Mouse (Mus musculus) embryonic facial prominence, embryonic 12.5 days (tissue): ENCODE data around the gene Phospho1. TPM values are rescaled to one million over a fixed set of nuclear protein-coding genes. Genes with fewer than 3 reads are reported as not detected.

Source experiments
- ATAC-seq: fragments of 200-750 bp; cut with Nextera tagmentation; 2 replicates; pipeline ENCODE4 v1.8.0; 2017; ENCODE audit not compliant: insufficient number of reproducible peaks, insufficient read depth, low FRiP score, low TSS enrichment
- H3K27ac ChIP-seq: fragments of 300-500 bp; sonication (generic); 2 replicates; pipeline ENCODE4 v1.5.1; 2016; ENCODE audit warnings: mild to moderate bottlenecking
- H3K27me3 ChIP-seq: fragments of 300-500 bp; sonication (generic); 2 replicates; pipeline ENCODE4 v1.6.1; 2016; ENCODE audit warnings: mild to moderate bottlenecking, moderate library complexity
- H3K36me3 ChIP-seq: fragments of 300-500 bp; sonication (generic); 2 replicates; pipeline ENCODE4 v1.6.1; 2016; ENCODE audit warnings: mild to moderate bottlenecking
- H3K4me1 ChIP-seq: fragments of 300-500 bp; sonication (generic); 2 replicates; pipeline ENCODE4 v1.6.1; 2016
- H3K4me2 ChIP-seq: fragments of 300-500 bp; sonication (generic); replicated peaks from 2 replicates; pipeline ENCODE4 v1.6.1; 2016; ENCODE audit warnings: mild to moderate bottlenecking, moderate library complexity
- H3K4me3 ChIP-seq: fragments of 300-500 bp; sonication (generic); 2 replicates; pipeline ENCODE4 v1.5.1; 2016; ENCODE audit warnings: mild to moderate bottlenecking
- H3K9ac ChIP-seq: fragments of 300-500 bp; sonication (generic); 2 replicates; pipeline ENCODE4 v1.6.1; 2016; ENCODE audit warnings: mild to moderate bottlenecking, moderate library complexity
- H3K9me3 ChIP-seq: fragments of 300-500 bp; sonication (generic); 2 replicates; pipeline ENCODE4 v1.6.1; 2016; ENCODE audit warnings: mild to moderate bottlenecking, moderate library complexity
- WGBS: fragments of 180-500 bp; shearing (Covaris S2); methylation state at CpG from one replicate; pipeline ENCODE4 v1.1.7; 2016; 5-methylcytosine and 5-hydroxymethylcytosine counted together
- polyA plus RNA-seq: library from polyadenylated mRNA; unstranded; fragments of >200 nt; fragmentation: Nextera tagmentation; extraction: Ambion mirVana; gene quantifications from 2 replicates; pipeline ENCODE4 v1.2.1, GENCODE M21; 2016

The Phospho1 gene
- polyA plus RNA-seq, result not detected in 2 replicates

- Histone ChIP-seq H3K27ac (no peak within 1 kb of the TSS), H3K4me3 (peak within 1 kb of the TSS; percentile 72)
- under 1% methylated on average over 73 of the region's 78 CpGs for WGBS
Measured at GRCm38 (mm10) chr11:95824071-95824876, at the start of gene Phospho1. Gene Phospho1, plus strand, starts transcription at chr11:95824499.

DNA sequence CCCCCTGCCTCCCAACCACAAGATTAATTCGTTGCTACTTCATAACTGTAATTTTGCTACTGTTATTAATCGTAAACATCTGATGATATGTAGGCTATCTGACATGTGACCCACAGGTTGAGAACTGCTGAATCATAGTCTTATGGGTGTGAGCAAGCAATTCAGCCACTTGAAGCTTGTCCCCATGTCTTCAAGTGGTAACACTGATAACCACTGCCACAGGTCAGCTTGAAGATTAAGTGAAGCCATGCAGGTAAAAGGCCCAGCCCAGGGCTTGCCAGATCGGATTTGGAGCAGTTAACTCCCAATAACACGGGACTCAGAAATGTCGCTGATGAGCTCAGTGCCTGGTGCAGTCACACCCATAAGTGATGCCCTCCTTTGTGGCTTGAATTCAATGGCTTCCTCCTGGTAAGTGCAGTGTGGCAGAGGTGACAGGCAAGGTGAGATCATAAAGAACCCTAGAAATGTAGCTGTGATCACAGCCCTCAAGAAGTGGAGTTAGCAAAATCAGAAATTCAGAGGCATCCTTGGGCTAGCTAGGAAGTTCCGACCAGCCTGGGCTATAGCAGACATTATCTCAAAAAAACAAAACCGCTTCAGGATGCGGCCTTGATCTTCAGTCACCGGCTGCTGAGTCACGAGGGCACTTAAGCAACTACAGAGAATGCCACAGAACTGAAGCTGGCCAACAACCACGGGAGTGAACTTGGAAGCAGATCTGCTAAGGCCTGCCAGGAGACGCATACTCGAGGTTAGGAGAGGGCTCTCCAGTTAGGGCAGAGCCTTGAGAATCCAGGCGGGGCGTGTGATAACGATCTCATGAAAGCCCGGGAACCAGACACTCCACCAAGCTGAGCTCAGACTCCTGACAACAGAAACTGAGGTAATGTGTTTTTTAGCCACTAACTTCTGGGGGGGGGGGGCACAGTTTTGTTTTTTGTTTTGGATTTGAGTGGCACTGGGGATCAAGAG lies 46.7 kb upstream of the Phospho1 start:
- H3K4me1 ChIP-seq, result no peaks in the 10 kb centered on the region
- H3K4me3 ChIP-seq, result no peak overlapping the region
- H3K9me3 ChIP-seq, result no peaks in the 10 kb centered on the region
- peaks cover 8% of the 10 kb centered on the region for H3K36me3 ChIP-seq
- ATAC-seq, result no peak
- H3K9ac ChIP-seq, result no peak overlapping the region
- 77% methylated on average over 17 of the region's 17 CpGs for WGBS
- H3K27me3 ChIP-seq, result no peaks in the 10 kb centered on the region
- no peak overlapping the region for H3K4me2 ChIP-seq
- H3K27ac ChIP-seq, result 0 out of 2 replicates have a peak overlapping the region, but pooled peaks have one; percentile 30

More at GRCm38 (mm10) chr11:95824071-95824876, at the start of gene Phospho1:
- Histone ChIP-seq H3K9ac (peak within 1 kb of the TSS; percentile 64), H3K27me3 (peaks cover 59% of the 10 kb centered on the region), H3K4me1 (peaks cover 10% of the 10 kb centered on the region; the same call in 1 of the 2 replicates), H3K4me2 (peak within 1 kb of the TSS; percentile 96), H3K36me3 (no peaks in the 10 kb centered on the region), H3K9me3 (no peaks in the 10 kb centered on the region)
- peak; percentile 90 for ATAC-seq

GRCm38 (mm10) chr11:95778831-95779251 lies 45.5 kb upstream of the Phospho1 start:
- no peaks in the 10 kb centered on the region for H3K27me3 ChIP-seq
- ATAC-seq, result no peak
- no peak overlapping the region for H3K9ac ChIP-seq
- H3K27ac ChIP-seq, result no peak overlapping the region
- no peaks in the 10 kb centered on the region for H3K4me1 ChIP-seq
- H3K9me3 ChIP-seq, result no peaks in the 10 kb centered on the region
- H3K4me2 ChIP-seq, result no peak overlapping the region
- H3K36me3 ChIP-seq, result peaks cover 8% of the 10 kb centered on the region; the same call in 1 of the 2 replicates
- H3K4me3 ChIP-seq, result no peak overlapping the region
- WGBS, result 74% methylated on average over 4 of the region's 4 CpGs

DNA sequence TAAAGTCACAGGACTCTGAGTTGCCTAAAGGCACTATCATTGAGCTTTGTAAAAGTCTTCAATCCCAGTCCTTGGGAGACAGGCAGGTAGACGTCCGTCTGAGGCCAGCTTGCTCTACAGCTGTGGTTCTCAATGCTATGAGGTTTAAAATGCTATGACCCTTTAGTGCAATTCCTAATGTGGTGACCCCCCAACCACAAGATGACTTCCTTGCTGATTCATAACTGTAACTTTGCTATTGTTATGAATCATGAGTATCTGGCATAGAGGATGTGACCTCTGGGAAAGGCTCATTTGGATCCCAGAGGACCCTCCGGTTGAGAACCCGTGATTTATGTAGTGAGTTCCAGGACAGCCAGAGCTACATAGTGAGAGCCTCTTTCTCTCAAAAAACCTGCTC lies 44.9 kb upstream of the Phospho1 start:
- no peak overlapping the region for H3K27ac ChIP-seq
- peaks cover 8% of the 10 kb centered on the region; the same call in 1 of the 2 replicates for H3K36me3 ChIP-seq
- 87% methylated on average over 4 of the region's 4 CpGs for WGBS
- H3K4me1 ChIP-seq, result no peaks in the 10 kb centered on the region
- no peak overlapping the region for H3K4me3 ChIP-seq
- no peak for ATAC-seq
- no peak overlapping the region for H3K9ac ChIP-seq
- no peak overlapping the region for H3K4me2 ChIP-seq
- H3K27me3 ChIP-seq, result no peaks in the 10 kb centered on the region
- no peaks in the 10 kb centered on the region for H3K9me3 ChIP-seq

GRCm38 (mm10) chr11:95780480-95780879 lies 43.8 kb upstream of the Phospho1 start:
- H3K9me3 ChIP-seq, result no peaks in the 10 kb centered on the region
- H3K4me2 ChIP-seq, result no peak overlapping the region
- no peaks in the 10 kb centered on the region for H3K27me3 ChIP-seq
- 88% methylated on average over 8 of the region's 8 CpGs for WGBS
- no peak overlapping the region for H3K9ac ChIP-seq
- peaks cover 6% of the 10 kb centered on the region; the same call in 1 of the 2 replicates for H3K36me3 ChIP-seq
- H3K4me1 ChIP-seq, result no peaks in the 10 kb centered on the region
- ATAC-seq, result no peak
- no peak overlapping the region for H3K4me3 ChIP-seq
- H3K27ac ChIP-seq, result no peak overlapping the region

DNA sequence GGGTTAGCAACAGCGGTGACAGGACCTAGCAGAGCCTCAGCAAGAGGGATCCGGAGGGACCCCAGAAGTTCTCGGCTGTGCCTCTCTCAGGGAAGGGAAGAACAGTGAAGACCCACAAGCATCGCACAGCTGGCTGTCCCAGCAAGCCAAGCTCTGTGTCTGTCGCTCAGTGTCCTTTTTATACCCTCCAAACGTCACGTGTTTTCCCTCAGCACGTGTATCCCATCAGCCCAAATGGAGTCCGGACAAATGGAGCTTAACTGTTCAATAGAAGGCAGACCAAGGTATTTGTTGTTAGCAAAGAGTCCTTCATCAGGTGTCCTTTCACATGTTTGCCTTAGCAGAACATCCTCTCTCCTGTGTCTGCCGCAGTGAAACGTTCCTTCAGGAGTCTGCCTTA lies 42.7 kb upstream of the Phospho1 start:
- H3K27ac ChIP-seq, result no peak overlapping the region
- no peaks in the 10 kb centered on the region for H3K36me3 ChIP-seq
- H3K4me1 ChIP-seq, result no peaks in the 10 kb centered on the region
- no peak overlapping the region for H3K4me2 ChIP-seq
- no peak overlapping the region for H3K4me3 ChIP-seq
- no peak for ATAC-seq
- no peak overlapping the region for H3K9ac ChIP-seq
- H3K9me3 ChIP-seq, result no peaks in the 10 kb centered on the region
- WGBS, result 80% methylated on average over 11 of the region's 11 CpGs
- H3K27me3 ChIP-seq, result no peaks in the 10 kb centered on the region

GRCm38 (mm10) chr11:95783457-95783856 lies 40.8 kb upstream of the Phospho1 start:
- Histone ChIP-seq H3K4me1 (no peaks in the 10 kb centered on the region), H3K4me2 (no peak overlapping the region), H3K27ac (no peak overlapping the region), H3K27me3 (no peaks in the 10 kb centered on the region), H3K36me3 (no peaks in the 10 kb centered on the region), H3K4me3 (no peak overlapping the region), H3K9ac (no peak overlapping the region), H3K9me3 (no peaks in the 10 kb centered on the region)
- WGBS, result 80% methylated on average over 4 of the region's 4 CpGs
- ATAC-seq, result no peak

- no peaks in the 10 kb centered on the region for H3K4me1 ChIP-seq
- H3K36me3 ChIP-seq, result no peaks in the 10 kb centered on the region
- H3K27me3 ChIP-seq, result no peaks in the 10 kb centered on the region
- no peak overlapping the region for H3K9ac ChIP-seq
- no peak overlapping the region for H3K4me3 ChIP-seq
- 83% methylated on average over 9 of the region's 9 CpGs for WGBS
- no peak overlapping the region for H3K4me2 ChIP-seq
- no peaks in the 10 kb centered on the region for H3K9me3 ChIP-seq
- no peak overlapping the region for H3K27ac ChIP-seq
- no peak for ATAC-seq
Measured at GRCm38 (mm10) chr11:95783958-95784357, 40.3 kb upstream of the Phospho1 start.

- 89% methylated on average over 4 of the region's 4 CpGs for WGBS
- ATAC-seq, result no peak
- Histone ChIP-seq H3K4me3 (no peak overlapping the region), H3K4me1 (no peaks in the 10 kb centered on the region), H3K9ac (no peak overlapping the region), H3K9me3 (no peaks in the 10 kb centered on the region), H3K4me2 (no peak overlapping the region), H3K27me3 (no peaks in the 10 kb centered on the region), H3K36me3 (no peaks in the 10 kb centered on the region), H3K27ac (no peak overlapping the region)
Measured at GRCm38 (mm10) chr11:95785675-95786074, 38.6 kb upstream of the Phospho1 start.

GRCm38 (mm10) chr11:95786511-95786910 lies 37.8 kb upstream of the Phospho1 start:
- no peak overlapping the region for H3K4me3 ChIP-seq
- H3K4me2 ChIP-seq, result no peak overlapping the region
- H3K27ac ChIP-seq, result no peak overlapping the region
- no peaks in the 10 kb centered on the region for H3K4me1 ChIP-seq
- no peaks in the 10 kb centered on the region for H3K9me3 ChIP-seq
- no peaks in the 10 kb centered on the region for H3K27me3 ChIP-seq
- no peaks in the 10 kb centered on the region for H3K36me3 ChIP-seq
- H3K9ac ChIP-seq, result no peak overlapping the region
- no peak for ATAC-seq
- 87% methylated on average over 6 of the region's 6 CpGs for WGBS

- Histone ChIP-seq H3K9ac (no peak overlapping the region), H3K9me3 (no peaks in the 10 kb centered on the region), H3K36me3 (no peaks in the 10 kb centered on the region), H3K4me3 (no peak overlapping the region), H3K4me2 (no peak overlapping the region), H3K27me3 (0 out of 2 replicates have a peak, but pooled peaks cover 5% of the 10 kb centered on the region), H3K4me1 (no peaks in the 10 kb centered on the region), H3K27ac (no peak overlapping the region)
- WGBS, result 83% methylated on average over 8 of the region's 8 CpGs
- ATAC-seq, result no peak
Measured at GRCm38 (mm10) chr11:95789451-95789891, 34.8 kb upstream of the Phospho1 start.
